Mouse (Mus musculus): Measurements from ENCODE around the gene Tmsb4x.

Gene Tmsb4x

DNA sequence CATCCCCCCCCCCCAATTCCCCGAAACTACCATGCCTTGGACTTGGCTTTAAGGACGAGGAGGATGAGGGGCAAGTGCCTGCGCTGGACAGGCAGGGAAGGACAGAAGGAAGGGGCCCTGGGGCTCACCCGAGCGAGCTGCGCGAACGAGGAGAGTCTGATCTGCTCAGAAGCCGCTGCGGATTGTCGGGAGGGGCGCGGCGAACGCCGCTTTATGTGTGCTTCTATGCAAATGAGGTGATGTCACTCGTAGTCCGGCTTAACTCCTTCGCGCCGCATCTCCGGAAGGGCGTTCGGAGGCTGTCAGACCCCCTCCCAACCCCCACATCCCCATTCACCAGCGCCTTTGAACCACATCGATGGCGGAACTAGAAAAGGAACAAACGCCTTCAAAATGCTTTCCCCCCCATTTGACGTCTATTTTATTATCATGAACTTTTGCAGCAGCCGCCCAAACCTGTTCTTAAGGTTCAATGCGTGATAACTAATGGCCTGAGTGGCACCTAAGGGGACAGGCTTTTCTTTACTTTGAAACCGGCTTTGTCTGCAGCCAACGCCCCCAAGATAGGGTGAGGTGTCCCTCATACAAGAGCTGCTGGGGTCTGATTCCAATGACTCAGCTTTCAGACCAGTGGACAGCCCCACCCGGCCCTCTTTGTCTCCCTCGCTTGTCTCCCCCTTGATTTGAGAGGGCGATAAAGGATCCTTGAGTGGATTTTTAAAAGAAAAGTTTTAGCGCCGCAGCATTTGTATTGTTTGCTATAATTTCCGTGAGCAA is at the start of gene Tmsb4x:
Gene Tmsb4x, minus strand, starts transcription at position 338 of the 777 bp plus-strand sequence.
- DNase-seq (ENCODE audit: low read depth): peak; percentile 92

DNA sequence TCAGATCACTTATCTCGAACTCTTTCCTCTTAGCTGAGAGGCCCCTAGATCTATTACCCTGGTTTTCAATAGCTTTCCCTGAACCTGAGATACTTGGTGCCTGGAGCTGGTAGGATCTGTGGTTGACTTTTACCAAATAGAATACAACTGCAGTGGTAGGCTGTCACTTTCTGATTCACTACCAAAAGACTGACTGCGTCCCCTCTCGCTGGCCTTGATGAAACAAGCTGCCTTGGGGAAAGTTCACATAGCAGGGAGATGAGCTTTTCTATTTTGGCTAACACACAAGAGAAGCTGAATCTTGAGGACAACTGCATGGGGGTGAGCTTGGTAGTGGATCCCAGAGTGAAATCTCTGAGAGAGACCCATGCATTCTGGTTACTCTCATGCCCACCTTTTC is 32.6 kb upstream of the Tmsb4x start:
- DNase-seq (ENCODE audit: low read depth): no peak

DNA sequence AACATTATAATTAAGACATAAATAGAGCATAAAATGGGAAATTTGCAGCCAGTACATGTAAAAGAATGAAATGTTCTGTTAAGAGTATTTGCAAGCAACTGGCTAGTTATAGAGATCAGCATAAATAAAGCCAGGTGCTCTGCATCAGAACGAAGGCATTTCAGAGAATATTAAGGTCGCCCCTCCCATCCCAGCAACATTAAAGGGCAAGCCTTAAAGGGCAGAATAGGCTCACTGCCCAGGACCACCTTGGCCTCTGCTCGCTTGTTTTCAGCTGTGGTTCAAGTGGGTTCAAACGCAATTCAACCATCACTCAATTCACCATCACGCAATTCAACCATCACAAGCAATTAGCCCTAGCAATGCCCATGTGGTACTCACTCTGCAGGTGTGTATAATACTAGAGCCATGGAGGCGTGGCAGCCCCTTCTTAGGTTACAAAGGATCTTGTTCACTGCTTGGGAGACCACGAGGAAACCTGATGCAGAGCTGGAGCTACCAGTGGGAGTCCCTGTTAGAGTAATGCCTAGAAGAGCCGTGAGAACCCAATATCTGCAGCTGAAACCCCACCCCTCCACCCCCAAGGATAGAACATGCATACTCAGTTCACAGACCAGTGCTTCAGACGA is 30.3 kb upstream of the Tmsb4x start:
- DNase-seq (ENCODE audit: low read depth): no peak

DNA sequence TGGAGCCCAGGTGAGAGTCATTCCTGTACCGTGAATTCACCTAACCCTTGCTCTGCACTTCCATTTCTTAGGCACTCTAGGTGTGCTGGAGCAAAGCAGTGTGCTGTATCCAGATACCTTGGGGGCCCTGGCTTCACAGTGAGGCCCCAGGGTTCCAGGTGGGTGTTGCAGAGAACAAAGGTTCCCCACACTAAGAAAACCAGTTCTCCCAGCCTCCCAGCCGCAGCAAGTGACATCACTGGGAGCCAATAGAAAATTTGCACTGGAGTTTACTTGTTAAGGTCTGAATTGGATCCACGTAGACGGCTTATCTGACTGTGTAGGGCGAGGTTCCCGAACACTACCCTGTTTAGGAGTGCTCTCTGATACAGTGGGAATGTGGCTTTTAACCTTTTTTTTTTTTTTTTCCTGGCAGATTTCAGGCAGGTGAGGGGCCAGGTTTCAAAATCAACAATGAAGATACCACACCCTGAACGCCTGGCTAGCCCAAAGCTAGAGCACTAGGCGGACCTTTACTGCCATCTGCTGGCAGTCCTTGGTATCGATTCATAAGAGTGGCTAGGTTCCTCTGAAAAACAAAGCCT is 24.1 kb upstream of the Tmsb4x start:
- peak; percentile 75 for DNase-seq (ENCODE audit: low read depth)

DNA sequence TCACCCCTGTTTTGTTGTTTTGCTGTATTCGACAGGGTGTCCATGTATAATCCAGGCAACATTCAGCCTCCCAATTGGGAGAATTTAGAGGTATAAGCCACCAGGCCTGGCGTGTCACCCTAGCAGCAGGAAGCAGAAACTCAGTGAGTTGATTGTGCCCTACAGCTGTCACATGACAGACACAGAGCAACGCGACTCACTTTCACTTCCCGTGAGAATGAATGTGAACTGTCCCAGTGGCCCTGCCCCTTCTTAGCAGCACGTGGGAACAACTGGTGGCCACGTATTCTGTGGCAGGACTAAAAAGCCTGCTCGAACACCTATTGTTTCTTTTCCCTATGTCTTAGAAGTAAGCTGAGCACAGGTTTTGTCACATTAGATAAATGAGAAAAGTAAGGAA is 22.0 kb upstream of the Tmsb4x start:
- peak; percentile 65 for DNase-seq (ENCODE audit: low read depth)

DNA sequence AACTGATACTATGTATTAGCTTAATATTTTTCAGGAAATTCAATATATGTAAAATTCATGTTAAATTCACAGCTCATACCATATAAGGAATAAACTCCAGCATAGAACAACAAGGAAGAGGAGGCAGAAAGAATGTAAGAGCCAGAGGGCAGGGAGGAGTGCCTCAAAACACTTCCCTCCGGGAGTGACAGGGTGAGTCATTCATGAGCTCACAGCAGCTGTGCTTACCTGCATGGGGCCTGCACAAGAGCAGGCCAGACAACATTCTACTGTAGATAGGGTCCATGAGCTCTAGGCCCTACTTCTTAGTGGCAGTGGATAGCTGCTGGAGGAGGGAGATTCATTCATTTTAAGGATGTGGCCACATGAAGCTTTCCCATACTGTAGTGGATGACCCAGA is 20.7 kb upstream of the Tmsb4x start:
- peak; percentile 48 for DNase-seq (ENCODE audit: low read depth)

DNA sequence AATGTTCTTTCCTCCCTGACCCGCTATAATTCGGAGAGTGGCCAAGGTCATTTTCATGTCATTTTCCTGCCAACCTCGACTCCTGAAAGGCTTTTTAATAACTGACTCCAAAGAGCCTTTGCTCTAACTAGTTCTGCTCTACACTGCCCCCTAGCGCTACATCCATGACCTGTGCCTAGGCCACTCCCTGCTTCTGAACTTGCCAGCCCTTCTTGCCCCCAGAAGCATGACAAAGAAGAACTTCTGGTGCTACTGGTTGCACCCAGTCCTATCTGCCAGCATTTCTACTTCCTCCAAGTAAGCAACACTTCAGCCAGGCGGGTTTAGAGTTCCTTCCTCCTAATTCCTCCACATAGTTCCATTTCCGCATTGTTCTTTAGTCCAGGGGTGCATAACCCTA is 20.1 kb upstream of the Tmsb4x start:
- DNase-seq (ENCODE audit: low read depth): peak; percentile 87

DNA sequence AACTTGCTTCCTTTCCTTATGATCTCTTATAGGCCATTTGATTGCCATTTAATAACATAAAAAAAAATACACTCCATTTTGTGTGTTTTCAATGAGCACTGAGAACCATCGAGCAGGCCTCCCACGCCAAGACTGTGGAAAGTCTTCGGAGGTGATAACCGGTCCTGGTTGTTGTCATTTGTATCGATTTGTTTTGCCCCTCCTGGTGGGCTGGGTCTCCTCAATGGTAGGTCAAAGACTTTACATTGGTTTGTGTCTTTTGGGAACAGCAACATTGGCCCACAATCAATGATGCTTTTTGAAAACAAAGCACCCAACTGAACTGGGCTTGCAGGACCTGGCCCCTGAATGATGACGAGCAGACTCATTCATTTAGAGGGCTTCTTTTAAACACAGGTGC is 18.6 kb upstream of the Tmsb4x start:
- DNase-seq (ENCODE audit: low read depth): no peak

DNA sequence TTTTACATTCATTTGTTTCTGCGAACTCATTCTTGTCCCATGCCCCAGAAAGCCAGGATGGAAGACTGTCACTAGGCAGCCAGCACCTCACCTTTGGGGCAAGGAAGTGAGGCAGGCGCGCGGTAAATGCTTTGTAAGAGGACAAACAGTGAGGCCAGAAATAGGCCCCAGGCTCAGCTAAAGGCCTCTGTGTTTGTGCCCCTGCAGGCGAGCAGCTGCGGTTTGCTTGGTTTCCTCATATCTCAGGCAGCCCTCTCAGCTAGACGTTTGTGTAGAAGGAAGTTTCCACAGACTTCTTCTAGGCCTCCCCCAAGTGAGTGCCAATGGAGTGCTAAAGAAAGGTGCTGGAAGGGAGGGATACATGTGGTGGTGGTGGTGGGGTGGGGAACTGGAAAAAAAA is 18.0 kb upstream of the Tmsb4x start:
- DNase-seq (ENCODE audit: low read depth): peak; percentile 61

DNA sequence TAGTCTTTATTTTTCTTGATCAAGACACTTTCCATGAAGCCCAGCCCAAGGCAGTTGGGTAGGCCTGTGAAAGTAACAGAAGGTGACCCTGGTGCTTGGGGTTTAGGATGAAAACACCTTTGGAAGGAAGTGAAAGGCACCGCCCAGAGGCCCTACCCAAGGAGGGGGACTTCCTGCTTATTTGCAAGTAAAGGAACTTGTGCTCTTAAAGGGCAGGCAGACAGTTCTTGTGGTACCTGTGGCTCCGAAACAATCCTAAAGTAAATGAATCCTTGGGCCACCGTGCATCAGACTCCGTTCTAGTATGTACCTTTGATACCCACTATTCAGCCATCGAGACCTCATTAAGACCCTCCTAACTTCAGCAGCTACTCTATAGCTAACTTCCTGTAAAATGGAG is 17.5 kb upstream of the Tmsb4x start:
- no peak for DNase-seq (ENCODE audit: low read depth)

DNA sequence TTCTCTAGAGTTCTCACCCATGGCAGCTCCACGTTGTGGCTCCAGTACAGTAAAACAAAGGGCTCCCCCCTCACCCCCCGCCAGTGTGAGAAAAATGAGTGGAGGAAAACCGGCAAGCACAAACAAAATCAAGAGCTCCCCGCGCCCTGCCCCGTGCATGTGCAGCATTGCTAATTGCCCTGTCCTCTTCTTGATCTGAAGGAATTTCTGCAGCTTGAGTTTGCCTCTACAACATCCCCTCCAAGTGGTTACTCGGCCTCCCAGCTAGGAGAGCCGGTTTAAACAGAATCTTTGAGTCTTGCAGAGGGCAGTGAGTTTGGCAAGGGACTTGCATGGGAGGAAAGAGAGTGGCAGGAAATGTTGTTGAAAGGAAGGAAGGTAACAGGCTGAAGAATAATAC is 3.6 kb upstream of the Tmsb4x start:
- DNase-seq (ENCODE audit: low read depth): peak; percentile 50

DNA sequence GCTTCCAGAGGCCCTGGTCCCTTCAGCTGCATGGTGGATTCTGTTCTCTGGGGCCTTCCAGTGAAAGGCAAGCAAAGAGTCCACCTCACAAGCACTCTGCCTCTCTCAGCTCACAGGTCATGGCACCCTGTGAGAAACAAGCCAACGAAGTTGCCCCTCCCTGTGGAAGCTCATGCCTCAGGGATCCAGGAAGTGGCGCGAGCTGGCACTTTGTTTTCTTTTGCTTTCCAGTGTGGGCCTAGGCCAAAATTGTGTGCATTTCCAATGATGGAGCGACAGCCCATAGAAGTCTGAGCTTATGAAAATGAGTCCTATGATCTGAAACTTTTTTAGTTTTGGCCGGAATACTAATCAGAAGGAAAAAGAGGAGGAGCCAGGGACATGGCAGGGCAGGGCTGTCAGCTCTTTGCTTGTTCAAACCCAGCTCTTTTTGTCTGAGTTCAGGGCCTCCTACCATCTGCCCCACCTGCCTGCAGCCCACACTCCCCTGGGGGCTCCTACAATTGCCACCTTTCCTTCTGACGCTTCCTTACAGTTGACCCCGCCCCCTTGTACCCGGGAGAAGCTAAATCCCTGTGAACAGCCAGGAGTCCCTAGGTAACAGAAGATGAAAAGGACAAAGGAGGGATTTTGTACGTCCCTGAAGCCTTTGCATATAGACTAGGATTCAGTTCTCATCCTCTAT is 2.9 kb upstream of the Tmsb4x start:
- no peak for DNase-seq (ENCODE audit: low read depth)

DNA sequence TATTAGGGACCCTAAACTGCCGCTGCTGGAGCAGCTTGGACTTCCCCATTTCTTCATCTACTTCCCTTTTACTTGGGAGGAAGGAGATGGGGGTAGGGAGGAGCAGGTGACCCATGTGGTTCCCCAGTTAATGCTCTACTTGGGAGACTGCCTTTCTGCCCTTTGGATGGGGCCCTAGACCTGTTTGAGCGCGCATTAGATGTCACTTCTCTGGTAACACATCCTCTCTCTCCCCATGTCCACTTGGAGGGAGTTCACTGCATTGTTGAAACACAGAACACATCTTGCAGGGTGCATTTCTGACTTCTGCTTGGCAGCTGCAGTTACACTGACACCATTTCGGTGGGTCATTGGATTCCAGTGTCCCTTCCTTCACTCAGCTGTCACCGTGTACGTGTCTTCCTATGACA is 1.2 kb upstream of the Tmsb4x start:
- DNase-seq (ENCODE audit: low read depth): peak; percentile 76

DNA sequence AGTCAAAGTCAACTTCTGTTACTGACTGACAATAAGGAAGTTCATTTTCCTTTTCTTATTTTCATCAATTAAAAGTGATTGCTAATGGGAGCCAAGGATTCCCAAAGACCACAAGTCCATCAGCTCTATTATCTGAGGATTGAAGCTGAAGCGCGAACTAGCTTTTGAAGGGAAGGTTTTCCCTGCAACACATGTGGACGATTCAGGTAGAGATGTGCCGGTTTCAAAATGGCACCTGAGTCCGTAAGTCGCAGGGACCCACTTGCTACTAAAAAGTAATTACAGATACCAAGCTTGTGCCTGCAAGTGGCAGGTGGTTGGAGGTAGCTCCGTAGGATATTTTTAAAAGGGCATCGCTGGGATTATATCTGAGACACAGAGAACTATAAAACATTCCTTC is 713 bp upstream of the Tmsb4x start:
- DNase-seq (ENCODE audit: low read depth): peak; percentile 60

DNA sequence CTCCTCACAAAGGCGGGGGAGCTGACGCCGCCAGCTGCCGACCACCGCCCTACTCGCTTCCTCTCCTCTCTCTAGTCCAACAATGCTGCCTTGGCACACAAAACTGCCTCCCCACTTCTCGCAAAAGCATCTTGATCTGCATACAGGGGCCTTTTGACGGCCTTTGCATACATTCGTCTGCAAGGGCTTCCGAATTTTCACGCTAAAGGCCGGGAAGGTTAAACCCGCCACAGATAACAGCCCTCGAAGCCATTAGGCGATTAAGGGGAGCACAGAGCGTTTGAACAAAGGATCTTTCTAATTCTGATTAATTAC is 652 bp downstream of the Tmsb4x start:
- peak; percentile 53 for DNase-seq (ENCODE audit: low read depth)

DNA sequence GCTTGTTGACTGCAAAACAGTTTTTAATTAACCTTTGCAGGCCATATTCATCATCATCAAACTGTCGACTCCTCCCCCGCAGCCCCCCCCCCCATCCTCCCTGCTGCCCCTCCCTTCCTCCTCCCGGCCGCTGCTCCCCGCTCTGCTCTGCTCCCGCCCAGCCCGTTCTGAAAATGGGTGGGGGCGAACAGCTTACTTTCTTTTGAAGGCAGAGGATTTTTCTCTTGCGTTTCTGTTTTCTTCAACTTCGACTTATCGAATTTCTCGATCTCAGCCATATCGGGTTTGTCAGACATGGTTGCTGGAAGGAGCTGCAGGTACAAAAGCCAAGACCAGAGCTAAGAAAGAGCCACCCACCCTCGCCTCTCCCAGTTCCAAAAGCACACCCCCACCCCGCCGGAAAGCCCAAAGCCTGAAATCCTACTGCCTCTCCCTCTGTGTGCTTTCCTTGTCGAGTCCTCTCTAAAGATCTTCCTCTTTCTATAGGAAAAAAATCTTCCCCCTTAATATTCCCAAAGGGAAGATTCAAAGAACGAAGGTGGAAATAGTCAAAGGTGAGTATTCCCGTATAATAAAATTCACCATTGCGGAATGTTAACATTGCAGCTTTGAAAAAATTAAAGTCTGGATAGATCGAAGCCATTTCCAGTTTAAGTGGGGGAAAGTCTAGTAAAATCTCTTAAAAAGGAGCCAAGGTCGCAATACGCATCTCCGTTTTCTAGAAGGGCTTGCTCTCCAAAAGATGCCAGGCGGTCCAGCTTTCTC is 1.2 kb downstream of the Tmsb4x start:
- peak; percentile 67 for DNase-seq (ENCODE audit: low read depth)

DNA sequence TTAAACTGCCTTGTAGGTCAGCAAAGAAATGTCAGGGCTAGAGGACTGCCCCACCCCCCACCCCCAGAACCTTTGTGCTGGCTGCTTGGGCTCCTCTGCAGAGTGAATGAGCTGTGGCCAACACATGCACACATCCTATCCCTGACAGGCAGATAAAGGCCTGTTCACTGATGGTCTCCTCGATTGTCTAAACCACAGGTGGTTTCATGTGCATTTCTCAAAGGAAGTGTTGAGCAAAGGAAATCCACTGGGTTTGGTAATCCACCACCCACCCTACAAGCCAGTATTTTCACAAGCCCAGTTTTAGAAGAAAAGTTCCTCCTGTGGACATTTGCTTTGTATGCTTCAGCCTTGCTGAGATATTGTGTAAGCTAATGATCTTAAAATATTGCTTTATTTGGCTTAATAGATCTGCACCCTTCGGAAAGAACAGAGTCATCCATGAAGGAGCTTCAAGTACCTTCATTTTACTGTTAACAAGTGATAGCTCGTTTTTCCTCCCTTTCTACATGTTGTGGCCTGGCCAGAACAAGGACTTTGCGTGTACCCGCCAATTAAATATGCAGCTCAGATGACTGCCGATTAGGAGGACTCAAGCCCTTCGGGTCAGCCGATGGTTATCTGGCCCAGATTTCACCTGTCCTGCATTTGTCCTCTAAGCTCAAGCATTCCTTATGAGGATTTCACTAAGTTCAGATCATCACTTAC is 3.1 kb downstream of the Tmsb4x start:
- peak; percentile 97 for DNase-seq (ENCODE audit: low read depth)

DNA sequence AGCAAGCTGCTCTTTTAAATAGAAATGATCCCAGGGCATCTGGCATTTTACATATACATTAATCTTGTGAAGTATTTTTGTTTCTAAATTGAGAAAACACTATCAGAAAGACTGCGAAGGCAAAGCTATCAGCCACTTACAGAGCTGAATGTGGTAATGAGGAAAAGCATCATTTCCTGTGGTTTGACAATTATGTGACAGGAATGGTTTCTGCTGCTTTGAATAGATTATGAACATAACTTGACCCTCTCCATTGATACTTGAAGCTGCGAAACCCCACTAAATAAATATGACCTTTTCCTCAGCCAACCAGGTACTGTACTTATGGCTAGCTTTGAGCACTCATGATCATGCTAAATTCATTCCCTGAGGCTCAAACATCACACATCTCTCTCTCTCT is 7.8 kb downstream of the Tmsb4x start:
- peak; percentile 89 for DNase-seq (ENCODE audit: low read depth)

DNA sequence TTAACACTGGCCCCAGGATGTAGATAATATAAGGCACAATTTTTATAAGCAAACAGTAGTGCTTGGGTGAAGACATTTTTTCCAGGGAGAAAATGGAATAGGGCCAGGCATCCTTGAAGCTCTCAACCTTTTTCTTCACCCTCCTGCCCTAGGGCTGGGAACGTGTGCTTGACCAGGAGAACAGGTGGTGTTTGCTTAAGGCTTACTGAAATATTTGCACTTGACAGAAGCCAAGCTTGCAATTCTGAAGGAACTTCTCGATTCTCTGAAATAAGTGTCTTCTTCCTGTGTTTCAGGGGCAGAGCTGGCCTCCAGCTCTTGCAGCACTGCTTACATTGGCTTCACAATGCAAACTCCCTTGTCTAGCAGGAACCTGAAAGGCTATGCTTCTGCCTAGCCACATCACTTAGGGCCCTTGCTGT is 13.9 kb downstream of the Tmsb4x start:
- no peak for DNase-seq (ENCODE audit: low read depth)

DNA sequence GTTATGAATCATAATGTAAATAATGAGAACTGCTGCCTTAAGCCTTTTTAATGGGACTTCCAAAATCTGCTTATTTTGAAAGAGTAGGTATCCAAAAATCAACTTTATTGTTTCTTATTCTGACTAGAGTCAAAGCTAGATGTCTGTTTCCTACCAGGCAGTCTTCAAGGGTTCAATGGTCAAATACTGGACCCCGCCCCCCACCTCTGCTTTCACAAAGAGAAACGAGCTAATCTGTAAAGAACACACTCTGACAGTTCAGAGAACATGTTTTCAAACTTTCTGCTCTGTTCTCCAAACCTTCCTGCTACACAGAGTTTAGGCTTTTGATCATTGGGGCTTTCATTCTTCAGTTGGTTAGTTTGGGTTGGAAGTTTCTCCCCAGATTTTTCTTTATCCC is 22.8 kb downstream of the Tmsb4x start:
- no peak for DNase-seq (ENCODE audit: low read depth)

DNA sequence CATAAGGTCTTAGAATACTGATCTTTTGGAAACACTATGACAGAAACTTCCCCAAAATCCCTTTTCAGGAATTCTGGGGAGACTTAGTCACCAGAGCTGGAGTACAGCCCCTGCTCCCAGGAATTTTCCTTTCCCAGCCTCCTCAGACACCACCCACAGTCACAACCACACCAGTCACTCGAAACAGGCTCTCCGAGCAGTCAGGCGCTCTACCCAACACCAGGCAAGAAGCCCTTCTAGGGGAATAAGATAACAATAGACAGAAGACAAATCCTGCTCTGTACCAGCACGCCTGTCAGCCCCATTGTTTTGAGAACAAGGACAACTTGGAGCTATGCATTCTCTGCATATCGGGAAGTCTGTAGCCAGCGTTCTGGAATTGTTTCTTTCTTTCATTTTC is 25.6 kb downstream of the Tmsb4x start:
- no peak for DNase-seq (ENCODE audit: low read depth)

DNA sequence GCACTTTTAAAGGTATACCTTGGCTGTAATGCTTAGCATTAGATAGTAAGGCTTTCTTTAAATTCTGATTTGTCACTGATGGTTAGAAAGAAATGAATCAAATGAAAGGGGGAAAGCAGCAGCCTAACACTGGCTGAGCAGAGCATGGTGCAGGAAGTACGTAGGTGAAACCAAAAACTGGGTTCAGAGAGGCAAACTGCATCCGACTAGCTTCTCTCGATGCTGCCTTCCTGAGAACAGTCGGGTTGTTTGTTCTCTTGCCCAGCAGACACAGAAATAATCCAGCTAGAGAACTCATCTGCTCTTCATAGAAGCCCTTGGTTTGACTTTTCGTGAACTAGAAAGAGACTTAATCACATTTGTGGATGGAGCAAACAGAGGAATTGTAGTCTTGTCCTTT is 26.7 kb downstream of the Tmsb4x start:
- no peak for DNase-seq (ENCODE audit: low read depth)

All from 416B (cell line).